Mouse (Mus musculus) G1E (cell line): ENCODE data around the gene Stk39.

Experiments used
- CTCF ChIP-seq: IDR thresholded peaks from 2 replicates; pipeline ENCODE4 v1.5.1; 2012; ENCODE audit warnings: low read depth, low read length, inconsistent platforms, mixed read lengths
- GATA2 ChIP-seq: IDR thresholded peaks from 2 replicates; pipeline ENCODE4 v1.6.1; 2012; ENCODE audit warnings: low read depth, low read length, inconsistent platforms, borderline replicate concordance
- TAL1 ChIP-seq: conservative IDR thresholded peaks from 2 replicates; pipeline ENCODE4 v1.6.1; 2012; ENCODE audit warnings: low read depth, low read length, inconsistent platforms, mixed read lengths

DNA sequence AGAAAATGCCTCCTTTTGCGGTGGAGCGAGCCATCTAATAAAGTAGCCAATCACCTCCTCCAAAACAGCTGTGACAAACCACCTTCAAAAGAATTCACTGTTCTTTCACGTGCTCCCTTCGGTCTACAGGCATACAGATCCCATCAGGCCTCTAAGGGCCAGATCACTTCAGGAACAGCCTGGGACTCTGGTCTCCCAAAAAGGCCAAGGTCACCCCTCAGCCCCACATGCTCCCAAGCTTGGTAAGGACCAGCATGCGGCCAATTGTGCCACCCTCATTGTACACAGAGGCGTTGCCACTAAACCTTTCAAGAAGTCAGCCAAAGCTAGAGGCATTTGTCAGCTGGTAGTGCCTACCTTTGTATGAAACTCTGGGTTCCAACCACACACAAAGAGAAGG is 28.9 kb downstream of the Stk39 start:
- TF ChIP-seq CTCF (no peak), GATA2 (no peak), TAL1 (no peak)
